Mouse (Mus musculus) testis, adult 2 months (tissue): ENCODE data around the gene Sphk2.

Experiments
- CTCF ChIP-seq: fragments of 200-500 bp; IDR thresholded peaks from 2 replicates; pipeline ENCODE4 v1.5.1; 2012; ENCODE audit warnings: low read depth, mild to moderate bottlenecking, inconsistent platforms, low read length, moderate library complexity; ENCODE audit not compliant: control insufficient read depth, insufficient read depth, insufficient replicate concordance
- POLR2A ChIP-seq: fragments of 200-500 bp; IDR thresholded peaks from 2 replicates; pipeline ENCODE4 v1.6.1; 2012; ENCODE audit warnings: low read depth, mild to moderate bottlenecking, inconsistent platforms, low read length, moderate library complexity; ENCODE audit not compliant: control insufficient read depth

GRCm38 (mm10) chr7:45722348-45722713, 4.5 kb upstream of the Sphk2 start:
- TF ChIP-seq CTCF (no peak), POLR2A (no peak; the same call in 1 of the 2 replicates)
